Mouse (Mus musculus) heart, postnatal 25 days (tissue): ENCODE data around the gene Taldo1. TPM values are rescaled to one million over a fixed set of nuclear protein-coding genes. Genes with fewer than 3 reads are reported as not detected.
"Not testable (repeated sequence)": the region's sequence is repeated elsewhere in the genome, so short reads cannot be mapped to it uniquely, and the experiment has no call there.

Experiments
- DNase-seq: peaks from one replicate; pipeline ENCODE4 v3.0.0; 2022; ENCODE audit warnings: low spot score
- intact Hi-C: fragments of 180-260 bp; cut with DNase I; formaldehyde crosslinking; loops from one replicate; pipeline ENCODE4 v1.15.1; 2025
- total RNA-seq, 2 experiments: library from RNA; stranded (reverse); gene quantifications; 2 replicates each; pipeline ENCODE4 v1.2.3; 2021

The Taldo1 gene
- total RNA-seq, 2 experiments from 2014 or later: 124 to 126 TPM

- DNase-seq: no peak
- intact Hi-C loops: no loop called here
Measured at GRCm38 (mm10) chr7:141381068-141381835, 10.7 kb upstream of the Taldo1 start.

GRCm38 (mm10) chr7:141387807-141388486 lies 4.1 kb upstream of the Taldo1 start:
- intact Hi-C loops: no loop called here
- no peak for DNase-seq

GRCm38 (mm10) chr7:141388487-141389109 lies 3.4 kb upstream of the Taldo1 start:
- intact Hi-C loops: no loop called here

GRCm38 (mm10) chr7:141390326-141391259 lies 1.4 kb upstream of the Taldo1 start:
- intact Hi-C loops: no loop called here
- DNase-seq: no peak

More at GRCm38 (mm10) chr7:141388487-141389109, 3.4 kb upstream of the Taldo1 start:
- DNase-seq: no peak

GRCm38 (mm10) chr7:141392552-141393222 lies 688 bp downstream of the Taldo1 start:
- intact Hi-C loops: no loop called here

GRCm38 (mm10) chr7:141394158-141394557 lies 2.2 kb downstream of the Taldo1 start:
- DNase-seq: no peak
- intact Hi-C loops: no loop called here

More at GRCm38 (mm10) chr7:141392552-141393222, 688 bp downstream of the Taldo1 start:
- DNase-seq: no peak

GRCm38 (mm10) chr7:141394771-141395170 lies 2.8 kb downstream of the Taldo1 start:
- DNase-seq: no peak
- intact Hi-C loops: no loop called here

- intact Hi-C loops: no loop called here
- DNase-seq: no peak
Measured at GRCm38 (mm10) chr7:141395348-141395747, 3.3 kb downstream of the Taldo1 start.

GRCm38 (mm10) chr7:141403305-141403704 lies 11.3 kb downstream of the Taldo1 start:
- intact Hi-C loops: no loop called here
- DNase-seq: no peak

- DNase-seq: no peak
- intact Hi-C loops: no loop called here
Measured at GRCm38 (mm10) chr7:141405466-141405865, 13.5 kb downstream of the Taldo1 start.

GRCm38 (mm10) chr7:141407670-141408069 lies 15.7 kb downstream of the Taldo1 start:
- not testable (repeated sequence) for DNase-seq
- intact Hi-C loops: loop anchor here (2.0 kb wide), 1 partner anchor 117 kb away; no protein-coding TSS in a partner anchor

GRCm38 (mm10) chr7:141408833-141409232 lies 16.8 kb downstream of the Taldo1 start:
- DNase-seq: peak; percentile 58
- intact Hi-C loops: loop anchor here (1.0 to 2.0 kb wide), 2 partner anchors 28 to 116 kb away; partner anchors contain the start of gene Slc25a22

GRCm38 (mm10) chr7:141410631-141411030 lies 18.6 kb downstream of the Taldo1 start:
- intact Hi-C loops: loop anchor here (5.0 kb wide), 1 partner anchor 47 kb away; the partner anchor contains the start of gene Pnpla2
- DNase-seq: no peak

- intact Hi-C loops: loop anchor here (5.0 kb wide), 1 partner anchor 46 kb away; the partner anchor contains the start of gene Pnpla2
- DNase-seq: no peak
Measured at GRCm38 (mm10) chr7:141411667-141412066, 19.7 kb downstream of the Taldo1 start.

- DNase-seq: no peak
- intact Hi-C loops: loop anchor here (5.0 kb wide), 1 partner anchor 44 kb away; the partner anchor contains the start of gene Pnpla2
Measured at GRCm38 (mm10) chr7:141413331-141413730, 21.3 kb downstream of the Taldo1 start.

- DNase-seq: peak; percentile 95
- intact Hi-C loops: loop anchor here (5.0 kb wide), 1 partner anchor 43 kb away; the partner anchor contains the start of gene Pnpla2
Measured at GRCm38 (mm10) chr7:141413809-141414584, 22.0 kb downstream of the Taldo1 start, which contains the start of gene Gatd1. Gene Gatd1, minus strand, starts transcription at chr7:141414136.

GRCm38 (mm10) chr7:141416144-141416841 lies 24.3 kb downstream of the Taldo1 start:
- intact Hi-C loops: no loop called here
- DNase-seq: no peak
